Mouse (Mus musculus) kidney, adult 11 months (tissue): ENCODE data around the gene Mrps10.
"Not testable (repeated sequence)": the region's sequence is repeated elsewhere in the genome, so short reads cannot be mapped to it uniquely, and the experiment has no call there.

ENCODE experiments used
- DNase-seq: peaks from one replicate; pipeline ENCODE4 v3.0.0; 2022

Mrps10 gene

GRCm38 (mm10) chr17:47383266-47383665, 14.6 kb downstream of the Mrps10 start:
- DNase-seq = no peak

GRCm38 (mm10) chr17:47384064-47384463, 15.4 kb downstream of the Mrps10 start:
- no peak for DNase-seq

GRCm38 (mm10) chr17:47385145-47385544, 16.5 kb downstream of the Mrps10 start, which contains the start of gene Guca1b:
Gene Guca1b (plus strand): TSS chr17:47385393.
- no peak for DNase-seq

- peak; percentile 42 for DNase-seq
These were observed 18.0 kb downstream of the Mrps10 start for GRCm38 (mm10) chr17:47386649-47387048.

GRCm38 (mm10) chr17:47394223-47394869, 25.7 kb downstream of the Mrps10 start:
- peak; percentile 20 for DNase-seq

GRCm38 (mm10) chr17:47395376-47395913, 26.8 kb downstream of the Mrps10 start:
- peak; percentile 67 for DNase-seq

GRCm38 (mm10) chr17:47399091-47399490, 30.4 kb downstream of the Mrps10 start:
- DNase-seq = no peak

GRCm38 (mm10) chr17:47400451-47400850, 31.8 kb downstream of the Mrps10 start, which contains the start of gene Guca1a:
Gene Guca1a (minus strand): TSS chr17:47400584.
- DNase-seq = no peak

GRCm38 (mm10) chr17:47407717-47408557, 39.2 kb downstream of the Mrps10 start:
- no peak for DNase-seq

- DNase-seq = peak; percentile 35
These were observed 39.8 kb downstream of the Mrps10 start for GRCm38 (mm10) chr17:47408558-47408898.

GRCm38 (mm10) chr17:47409897-47410861, 41.5 kb downstream of the Mrps10 start:
- DNase-seq = not testable (repeated sequence)

- no peak for DNase-seq
These were observed 51.5 kb downstream of the Mrps10 start for GRCm38 (mm10) chr17:47420195-47420594.

- no peak for DNase-seq
These were observed 52.9 kb downstream of the Mrps10 start for GRCm38 (mm10) chr17:47421566-47421965.

GRCm38 (mm10) chr17:47422616-47423015, 53.9 kb downstream of the Mrps10 start:
- DNase-seq = not testable (repeated sequence)

- no peak for DNase-seq
These were observed 55.5 kb downstream of the Mrps10 start for GRCm38 (mm10) chr17:47424186-47424585.

- no peak for DNase-seq
These were observed 58.6 kb downstream of the Mrps10 start for GRCm38 (mm10) chr17:47427316-47427715.

- peak; percentile 25 for DNase-seq
These were observed 60.2 kb downstream of the Mrps10 start for GRCm38 (mm10) chr17:47428831-47429304.

GRCm38 (mm10) chr17:47430815-47431214, 62.1 kb downstream of the Mrps10 start:
- no peak for DNase-seq
